Mouse (Mus musculus) embryonic fibroblast, embryonic 13.5 days (primary cell): ENCODE measurements around the gene Spib. TPM values are rescaled to one million over a fixed set of nuclear protein-coding genes. Genes with fewer than 3 reads are reported as not detected.

Experiments used
- H3K27ac ChIP-seq: 2 replicates; pipeline ENCODE4 v1.5.1; 2012; ENCODE audit warnings: low read length, control low read depth, inconsistent platforms; ENCODE audit not compliant: insufficient read depth
- H3K4me1 ChIP-seq: 2 replicates; pipeline ENCODE4 v1.6.1; 2011; ENCODE audit warnings: low read length; ENCODE audit not compliant: control insufficient read depth, insufficient read depth
- H3K4me3 ChIP-seq: 2 replicates; pipeline ENCODE4 v1.5.1; 2011; ENCODE audit warnings: mild to moderate bottlenecking, control low read depth, low read length; ENCODE audit not compliant: insufficient read depth
- CTCF ChIP-seq: IDR thresholded peaks from 2 replicates; pipeline ENCODE4 v1.5.1; 2011; ENCODE audit warnings: mild to moderate bottlenecking, control low read depth, low read length, moderate library complexity, borderline replicate concordance; ENCODE audit not compliant: insufficient read depth
- POLR2A ChIP-seq: IDR thresholded peaks from 2 replicates; pipeline ENCODE4 v1.6.1; 2011; ENCODE audit warnings: low read depth, mild to moderate bottlenecking, control low read depth, low read length, moderate library complexity
- polyA plus RNA-seq: library from polyadenylated mRNA; stranded (reverse); fragments of >200 nt; gene quantifications from 2 replicates; pipeline ENCODE4 v1.2.4, GENCODE M21; 2011; ENCODE audit warnings: low read depth; ENCODE audit not compliant: missing spikeins, insufficient read length

Gene Spib
- polyA plus RNA-seq, 1 experiment, result not detected

- peak; percentile 46; the same call in 1 of the 2 replicates for TF ChIP-seq POLR2A
- peak; percentile 49 for TF ChIP-seq CTCF
- Histone ChIP-seq H3K4me3 (peak within 1 kb of the TSS; percentile 65), H3K4me1 (no peaks in the 10 kb centered on the region), H3K27ac (peak within 1 kb of the TSS; percentile 9; the same call in 1 of the 2 replicates)
Measured at GRCm38 (mm10) chr7:44548497-44549087, 16.7 kb upstream of the Spib start, which contains the start of gene Pold1. TSS of gene Pold1 (minus strand) at chr7:44548849.

DNA sequence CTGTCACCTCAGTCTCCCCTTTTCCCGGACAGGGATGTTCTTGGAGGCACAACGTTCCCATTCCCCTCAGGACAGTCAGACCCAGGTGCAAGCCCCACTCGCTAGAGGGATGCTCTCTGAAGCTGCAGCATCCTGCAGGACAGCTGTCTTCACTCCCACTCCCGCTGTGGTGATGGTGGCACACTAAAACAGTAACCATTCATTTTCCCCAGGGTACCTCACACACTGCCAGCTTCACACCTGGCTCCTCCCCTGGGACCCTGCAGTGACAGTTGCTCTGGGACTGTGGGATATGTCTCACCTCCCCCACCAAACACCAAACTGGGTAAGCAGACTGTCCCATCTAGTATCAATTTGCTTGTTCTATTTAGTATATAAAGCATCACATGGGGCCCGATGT lies 15.9 kb upstream of the Spib start:
- Histone ChIP-seq H3K4me3 (peak overlapping the region; percentile 65), H3K4me1 (no peaks in the 10 kb centered on the region), H3K27ac (no peak overlapping the region)
- no peak for TF ChIP-seq POLR2A
- no peak for TF ChIP-seq CTCF

- TF ChIP-seq CTCF (no peak), POLR2A (no peak)
- Histone ChIP-seq H3K4me3 (peak overlapping the region; percentile 65; the same call in 1 of the 2 replicates), H3K27ac (no peak overlapping the region), H3K4me1 (no peaks in the 10 kb centered on the region)
Measured at GRCm38 (mm10) chr7:44547041-44547440, 15.2 kb upstream of the Spib start.

- Histone ChIP-seq H3K4me3 (no peak overlapping the region), H3K4me1 (no peaks in the 10 kb centered on the region), H3K27ac (no peak overlapping the region)
- TF ChIP-seq POLR2A (no peak), CTCF (no peak)
Measured at GRCm38 (mm10) chr7:44546274-44546673, 14.4 kb upstream of the Spib start.

DNA sequence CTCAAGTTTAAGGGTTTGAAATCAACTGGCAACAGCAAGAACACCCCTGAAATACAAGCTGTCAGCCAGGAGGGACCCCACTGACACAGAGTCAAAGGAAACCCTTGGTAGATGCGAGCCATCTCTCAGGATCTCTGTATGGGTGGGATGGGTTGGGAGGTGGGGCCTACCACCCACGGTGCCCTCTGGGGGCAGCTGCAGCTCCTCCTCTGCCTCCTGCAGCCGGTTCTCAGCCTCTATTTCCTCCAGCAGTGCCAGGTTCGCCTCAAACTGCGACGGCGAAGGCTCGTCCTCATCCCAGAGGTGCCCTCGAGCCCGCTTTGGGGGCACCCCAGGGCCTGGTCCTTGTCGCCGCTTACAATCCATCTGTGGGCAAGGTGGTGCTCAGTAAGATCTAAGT lies 11.2 kb upstream of the Spib start:
- H3K4me3 ChIP-seq, result no peak overlapping the region
- H3K4me1 ChIP-seq, result no peaks in the 10 kb centered on the region
- no peak for TF ChIP-seq POLR2A
- TF ChIP-seq CTCF, result no peak
- H3K27ac ChIP-seq, result no peak overlapping the region

DNA sequence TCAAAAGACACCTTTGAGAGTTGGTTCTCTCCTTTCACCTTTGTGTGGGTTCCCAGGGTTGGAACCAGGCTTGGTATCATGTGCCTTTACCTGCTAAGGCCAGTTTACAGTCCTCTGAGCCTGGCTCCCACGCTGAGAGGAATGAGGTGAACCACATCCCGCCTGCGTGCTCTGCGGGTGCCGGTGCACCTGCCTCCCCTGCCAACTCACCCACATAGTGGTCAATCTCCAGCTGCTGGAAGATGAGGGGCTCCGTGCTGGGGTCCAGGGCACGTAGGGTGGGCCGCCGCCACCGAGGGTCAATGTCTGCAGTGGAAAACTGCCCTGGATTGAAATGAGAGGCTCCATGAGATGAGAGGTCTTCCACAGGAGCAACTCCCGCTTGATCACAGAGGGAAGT lies 10.7 kb upstream of the Spib start:
- H3K27ac ChIP-seq, result no peak overlapping the region
- TF ChIP-seq POLR2A (no peak), CTCF (no peak)
- no peaks in the 10 kb centered on the region for H3K4me1 ChIP-seq
- H3K4me3 ChIP-seq, result no peak overlapping the region

DNA sequence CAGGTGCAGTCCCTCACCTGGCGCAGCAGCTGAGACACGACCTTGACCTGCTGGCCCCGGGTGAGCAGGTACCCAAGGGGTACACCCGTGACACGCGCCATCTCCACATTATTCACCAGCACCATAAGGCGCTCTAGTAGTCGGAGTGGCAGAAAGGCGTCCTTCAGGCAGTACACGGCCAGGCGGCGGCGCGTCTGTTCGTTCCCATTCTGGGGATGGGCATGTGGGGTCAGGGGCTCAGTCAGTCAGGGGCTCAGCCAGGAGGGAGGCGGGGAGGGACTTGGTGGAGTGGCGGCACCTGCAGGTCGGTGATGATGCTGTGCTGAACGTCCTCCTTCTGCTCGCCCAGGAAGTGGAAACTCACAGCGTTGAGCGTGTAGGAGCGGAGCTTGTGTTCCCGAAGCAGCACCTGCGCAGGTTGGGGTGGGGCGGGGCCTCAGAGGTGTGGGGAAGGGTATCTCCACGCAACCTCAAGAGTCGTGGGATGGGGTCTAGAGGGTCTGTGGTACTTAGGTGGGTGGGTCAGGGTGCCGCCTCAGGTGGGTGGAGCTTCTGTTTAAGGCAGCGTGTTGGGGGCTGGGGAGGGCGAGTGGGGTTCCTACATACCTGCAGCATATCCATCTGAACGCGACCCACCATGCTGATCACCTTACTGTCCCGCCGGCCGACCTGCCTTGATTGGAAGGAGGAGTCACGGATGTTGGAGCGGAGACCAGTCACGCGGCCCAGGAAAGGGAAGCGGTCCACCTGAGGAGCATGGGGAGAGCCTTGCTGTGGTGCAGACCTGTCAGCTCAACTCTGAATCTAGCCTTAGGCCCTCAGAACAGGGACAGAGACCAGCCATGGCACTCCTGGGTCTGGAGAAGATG lies 7.1 kb upstream of the Spib start:
- Histone ChIP-seq H3K27ac (no peak overlapping the region), H3K4me3 (no peak overlapping the region), H3K4me1 (no peaks in the 10 kb centered on the region)
- TF ChIP-seq POLR2A (no peak), CTCF (no peak)

GRCm38 (mm10) chr7:44537496-44537895 lies 5.6 kb upstream of the Spib start:
- Histone ChIP-seq H3K4me3 (no peak overlapping the region), H3K4me1 (no peaks in the 10 kb centered on the region), H3K27ac (no peak overlapping the region)
- TF ChIP-seq POLR2A (no peak), CTCF (no peak)

DNA sequence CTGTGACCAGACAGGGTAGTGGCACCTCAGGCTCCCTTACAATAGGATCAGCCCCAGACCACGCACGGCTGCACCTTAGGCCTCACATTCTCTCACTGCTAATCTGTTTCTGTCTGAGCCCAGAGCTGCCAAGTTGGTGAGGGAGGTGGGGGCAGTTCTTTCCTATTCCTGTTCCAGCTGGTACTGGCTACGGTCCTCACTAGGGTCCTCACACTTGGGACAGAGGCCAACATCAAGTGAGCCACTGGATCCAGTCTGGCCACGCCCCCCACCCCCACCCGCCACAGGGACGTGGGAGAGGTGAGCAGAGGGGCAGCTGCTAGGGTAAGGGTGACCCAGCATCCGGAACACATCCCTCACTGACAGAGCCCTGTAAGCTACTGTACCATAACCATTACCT lies 5.1 kb upstream of the Spib start:
- no peak overlapping the region for H3K4me3 ChIP-seq
- no peak overlapping the region for H3K27ac ChIP-seq
- TF ChIP-seq CTCF (no peak), POLR2A (no peak)
- H3K4me1 ChIP-seq, result no peaks in the 10 kb centered on the region

- no peak for TF ChIP-seq POLR2A
- no peak for TF ChIP-seq CTCF
Measured at GRCm38 (mm10) chr7:44536590-44536968, 4.7 kb upstream of the Spib start.

More at GRCm38 (mm10) chr7:44536590-44536968, 4.7 kb upstream of the Spib start:
- H3K27ac ChIP-seq, result no peak overlapping the region
- no peaks in the 10 kb centered on the region for H3K4me1 ChIP-seq
- no peak overlapping the region for H3K4me3 ChIP-seq
